Mouse (Mus musculus) hindbrain, embryonic 16.5 days (tissue): ENCODE results near the gene Gm5580. TPM values are rescaled to one million over a fixed set of nuclear protein-coding genes. Genes with fewer than 3 reads are reported as not detected.
"Not testable (repeated sequence)": the region's sequence is repeated elsewhere in the genome, so short reads cannot be mapped to it uniquely, and the experiment has no call there.

Experiments
- ATAC-seq: fragments of 200-750 bp; cut with Nextera tagmentation; 2 replicates; pipeline ENCODE4 v1.8.0; 2017; ENCODE audit warnings: moderate TSS enrichment, moderate library complexity
- H3K27ac ChIP-seq: fragments of 300-500 bp; sonication (generic); 2 replicates; pipeline ENCODE4 v1.5.1; 2014; ENCODE audit warnings: low read depth, mild to moderate bottlenecking, control low read depth, low read length, moderate library complexity
- H3K27me3 ChIP-seq: fragments of 300-500 bp; sonication (generic); replicated peaks from 2 replicates; pipeline ENCODE4 v1.6.1; 2014; ENCODE audit warnings: low read length; ENCODE audit not compliant: control insufficient read depth, insufficient read depth
- H3K36me3 ChIP-seq: fragments of 300-500 bp; sonication (generic); 2 replicates; pipeline ENCODE4 v1.6.1; 2014; ENCODE audit warnings: mild to moderate bottlenecking, low read length, moderate library complexity, mixed read lengths; ENCODE audit not compliant: control insufficient read depth, insufficient read depth
- H3K4me1 ChIP-seq: fragments of 300-500 bp; sonication (generic); 2 replicates; pipeline ENCODE4 v1.6.1; 2014; ENCODE audit warnings: low read depth, low read length; ENCODE audit not compliant: control insufficient read depth, insufficient read depth
- H3K4me2 ChIP-seq: fragments of 300-500 bp; sonication (generic); 2 replicates; pipeline ENCODE4 v1.6.1; 2014; ENCODE audit warnings: mild to moderate bottlenecking, low read length, control low read depth, moderate library complexity
- H3K4me3 ChIP-seq: fragments of 300-500 bp; sonication (generic); 2 replicates; pipeline ENCODE4 v1.5.1; 2014; ENCODE audit warnings: mild to moderate bottlenecking, low read length, control low read depth, moderate library complexity
- H3K9ac ChIP-seq: fragments of 300-500 bp; sonication (generic); 2 replicates; pipeline ENCODE4 v1.6.1; 2014; ENCODE audit warnings: low read depth, mild to moderate bottlenecking, control low read depth, low read length, moderate library complexity
- H3K9me3 ChIP-seq: fragments of 300-500 bp; sonication (generic); 2 replicates; pipeline ENCODE4 v1.6.1; 2014; ENCODE audit warnings: mild to moderate bottlenecking, low read length, moderate library complexity; ENCODE audit not compliant: control insufficient read depth
- polyA plus RNA-seq: library from polyadenylated mRNA; unstranded; fragments of >200 nt; fragmentation: Nextera tagmentation; extraction: Ambion mirVana; gene quantifications from 2 replicates; pipeline ENCODE4 v1.2.1, GENCODE M21; 2015

The Gm5580 gene
- polyA plus RNA-seq, 1 experiment from 2014 or later: 0.96 TPM

DNA sequence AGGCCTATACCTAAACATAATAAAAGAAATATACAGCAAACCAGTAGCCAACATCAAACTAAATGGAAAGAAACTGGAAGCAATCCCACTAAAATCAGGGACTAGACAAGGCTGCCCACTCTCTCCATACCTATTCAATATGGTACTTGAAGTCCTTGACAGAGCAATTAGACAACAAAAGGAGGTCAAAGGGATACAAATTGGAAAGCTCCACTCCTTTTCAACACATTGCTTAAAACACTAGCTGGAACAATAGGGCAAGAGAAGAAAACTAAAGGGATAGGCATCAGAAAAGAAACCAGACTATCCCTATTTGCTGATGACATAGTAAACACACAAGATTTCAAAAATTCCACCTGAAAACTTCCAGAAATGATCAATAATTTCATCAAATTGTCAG is 50.0 kb downstream of the Gm5580 start:
- H3K27me3 ChIP-seq, H3K9ac ChIP-seq, H3K4me3 ChIP-seq, H3K36me3 ChIP-seq, ATAC-seq, H3K4me1 ChIP-seq, H3K4me2 ChIP-seq, H3K9me3 ChIP-seq, H3K27ac ChIP-seq: not testable (repeated sequence)

Other genes with a start within 250 kb of the Gm5580 start
- 58.0 and 63.4 TPM in 2 replicates for gene March8, start 213.1 kb upstream of the Gm5580 start, polyA plus RNA-seq
- 0.65 and 0.94 TPM in 2 replicates for gene Alox5, start 90.0 kb upstream of the Gm5580 start, polyA plus RNA-seq
- not detected in 2 replicates for gene Olfr211, start 62.0 kb upstream of the Gm5580 start, polyA plus RNA-seq
- not detected in 2 replicates for gene Olfr212, start 44.6 kb upstream of the Gm5580 start, polyA plus RNA-seq
- not detected in 2 replicates for gene Olfr213, start 12.7 kb upstream of the Gm5580 start, polyA plus RNA-seq
- not detected in 2 replicates for gene Olfr214, start 3.1 kb downstream of the Gm5580 start, polyA plus RNA-seq
- not detected in 2 replicates for gene Olfr215, start 33.1 kb downstream of the Gm5580 start, polyA plus RNA-seq
- 120 and 126 TPM in 2 replicates for gene Zfp422, start 77.9 kb downstream of the Gm5580 start, polyA plus RNA-seq
- 11.4 and 17.6 TPM in 2 replicates for gene Depp1, start 99.5 kb downstream of the Gm5580 start, polyA plus RNA-seq
- 30.3 and 30.8 TPM in 2 replicates for gene Rassf4, start 122.8 kb downstream of the Gm5580 start, polyA plus RNA-seq
- gene Tmem72, start 165.8 kb downstream of the Gm5580 start, polyA plus RNA-seq: 2.5 and 5.4 TPM in 2 replicates